In genomic region chr10:91187872-91188271, GRCm38 (mm10) we compare ENCODE assay signal across 8 mouse cellular contexts. TPM values are rescaled to one million over a fixed set of nuclear protein-coding genes. Genes with fewer than 3 reads are reported as not detected.
DNase-seq lines count a peak whose midpoint lies in the region; ATAC-seq and TF ChIP-seq lines count a peak whose summit lies in the region.

No protein-coding gene starts in this region.

- H3K4me2 ChIP-seq in forebrain, embryonic 11.5 days (ENCODE audit: low read depth, low read length, severe bottlenecking), result peak overlapping the region; percentile 49
- peak overlapping the region; percentile 64 for H3K4me2 ChIP-seq in heart, embryonic 16.5 days (ENCODE audit: low read depth, low read length)
- peak overlapping the region; percentile 86 for H3K4me2 ChIP-seq in liver, embryonic 14.5 days (ENCODE audit: low read depth)
- peak overlapping the region; percentile 35 for H3K4me2 ChIP-seq in neural tube, embryonic 11.5 days (ENCODE audit: low read depth)
- H3K4me2 ChIP-seq in stomach, embryonic 16.5 days (ENCODE audit: low read depth, low read length), result peak overlapping the region; percentile 66

- no peaks in the 10 kb centered on the region for H3K27me3 ChIP-seq in ES-Bruce4 (ENCODE audit: control insufficient read depth, insufficient read depth, low read length, poor library complexity, severe bottlenecking)
- H3K27me3 ChIP-seq in forebrain, embryonic 11.5 days (ENCODE audit: control insufficient read depth, insufficient read depth, low read length), result no peaks in the 10 kb centered on the region
- no peaks in the 10 kb centered on the region for H3K27me3 ChIP-seq in heart, embryonic 16.5 days (ENCODE audit: control insufficient read depth, insufficient read depth, low read length)
- H3K27me3 ChIP-seq in liver, embryonic 14.5 days (ENCODE audit: control insufficient read depth, insufficient read depth, low read length), result no peaks in the 10 kb centered on the region
- no peaks in the 10 kb centered on the region for H3K27me3 ChIP-seq in neural tube, embryonic 11.5 days (ENCODE audit: control insufficient read depth, insufficient read depth, low read length)
- H3K27me3 ChIP-seq in stomach, embryonic 16.5 days (ENCODE audit: control insufficient read depth, insufficient read depth, low read length), result no peaks in the 10 kb centered on the region

- no peaks in the 10 kb centered on the region for H3K4me1 ChIP-seq in ES-Bruce4 (ENCODE audit: control insufficient read depth, insufficient read depth, low read length)
- H3K4me1 ChIP-seq in forebrain, embryonic 11.5 days (replicated peaks; ENCODE audit: control insufficient read depth, insufficient read depth, low read length), result peaks cover 4% of the 10 kb centered on the region; the same call in 1 of the 2 replicates
- H3K4me1 ChIP-seq in heart, embryonic 16.5 days (ENCODE audit: control insufficient read depth, insufficient read depth, low read length), result peaks cover 9% of the 10 kb centered on the region
- H3K4me1 ChIP-seq in liver, embryonic 14.5 days (replicated peaks; ENCODE audit: control insufficient read depth in 2 of 2, insufficient read depth in 2 of 2, low read length in 1 of 2), result peaks cover 4 to 11% of the 10 kb centered on the region in 2 experiments
- H3K4me1 ChIP-seq in neural tube, embryonic 11.5 days (ENCODE audit: control insufficient read depth, insufficient read depth, low read length), result peaks cover 5% of the 10 kb centered on the region
- peaks cover 8% of the 10 kb centered on the region; the same call in 1 of the 2 replicates for H3K4me1 ChIP-seq in stomach, embryonic 16.5 days (ENCODE audit: control insufficient read depth, insufficient read depth, low read length)

- TF ChIP-seq CTCF in ES-Bruce4 (IDR thresholded peaks at IDR 0.05; ENCODE audit: low read depth, low read length), result peak; percentile 37
- peak; percentile 83 for TF ChIP-seq CTCF in liver, embryonic 14.5 days (IDR thresholded peaks at IDR 0.05; ENCODE audit: low read depth)

- WGBS in forebrain, embryonic 11.5 days, result under 1% methylated on average over 15 of the region's 15 CpGs
- under 1% methylated on average over 15 of the region's 15 CpGs for WGBS in heart, embryonic 16.5 days
- WGBS in liver, embryonic 14.5 days (ENCODE audit: insufficient replicate concordance), result under 1% methylated on average over 15 of the region's 15 CpGs
- under 1% methylated on average over 15 of the region's 15 CpGs for WGBS in neural tube, embryonic 11.5 days
- WGBS in stomach, embryonic 16.5 days, result under 1% methylated on average over 15 of the region's 15 CpGs

- no peaks in the 10 kb centered on the region for H3K36me3 ChIP-seq in ES-Bruce4 (ENCODE audit: control insufficient read depth, insufficient read depth, low read length, poor library complexity, severe bottlenecking)
- no peaks in the 10 kb centered on the region for H3K36me3 ChIP-seq in forebrain, embryonic 11.5 days (ENCODE audit: control insufficient read depth, insufficient read depth, low read length)
- no peaks in the 10 kb centered on the region for H3K36me3 ChIP-seq in heart, embryonic 16.5 days (ENCODE audit: control insufficient read depth, insufficient read depth)
- H3K36me3 ChIP-seq in liver, embryonic 14.5 days (replicated peaks; ENCODE audit: control insufficient read depth, insufficient read depth, low read depth), result no peaks in the 10 kb centered on the region
- H3K36me3 ChIP-seq in neural tube, embryonic 11.5 days (ENCODE audit: control insufficient read depth, insufficient read depth, low read length), result no peaks in the 10 kb centered on the region
- H3K36me3 ChIP-seq in stomach, embryonic 16.5 days (ENCODE audit: control insufficient read depth, insufficient read depth, low read length), result no peaks in the 10 kb centered on the region

- peak overlapping the region; percentile 6; the same call in 1 of the 2 replicates for H3K4me3 ChIP-seq in ES-Bruce4 (ENCODE audit: low read depth, low read length)
- peak overlapping the region; percentile 15 for H3K4me3 ChIP-seq in forebrain, embryonic 11.5 days (ENCODE audit: low read depth, low read length)
- H3K4me3 ChIP-seq in heart, embryonic 16.5 days (ENCODE audit: low read length), result peak overlapping the region; percentile 49
- peak overlapping the region; percentile 62 to 70 for H3K4me3 ChIP-seq in liver, embryonic 14.5 days (ENCODE audit: insufficient read depth in 1 of 2, low read depth in 2 of 2, low read length in 2 of 2)
- H3K4me3 ChIP-seq in neural tube, embryonic 11.5 days (ENCODE audit: low read depth, low read length), result peak overlapping the region; percentile 18
- H3K4me3 ChIP-seq in stomach, embryonic 16.5 days (replicated peaks; ENCODE audit: low read length), result peak overlapping the region; percentile 55

- peak overlapping the region; percentile 90 for H3K27ac ChIP-seq in ES-Bruce4 (ENCODE audit: insufficient read depth, low read length)
- peak overlapping the region; percentile 86 for H3K27ac ChIP-seq in forebrain, embryonic 11.5 days (ENCODE audit: low read depth, low read length)
- peak overlapping the region; percentile 85 for H3K27ac ChIP-seq in heart, embryonic 16.5 days (ENCODE audit: low read length)
- no peak overlapping the region for H3K27ac ChIP-seq in liver, embryonic 14.5 days
- H3K27ac ChIP-seq in neural tube, embryonic 11.5 days (ENCODE audit: low read depth, low read length), result peak overlapping the region; percentile 79
- H3K27ac ChIP-seq in stomach, embryonic 16.5 days (ENCODE audit: low read length), result peak overlapping the region; percentile 91

- peak overlapping the region; percentile 62 for H3K9ac ChIP-seq in ES-Bruce4 (ENCODE audit: low read depth, poor library complexity, severe bottlenecking)
- H3K9ac ChIP-seq in forebrain, embryonic 11.5 days (ENCODE audit: low read length), result peak overlapping the region; percentile 73
- peak overlapping the region; percentile 74 for H3K9ac ChIP-seq in heart, embryonic 16.5 days (ENCODE audit: low read length)
- H3K9ac ChIP-seq in liver, embryonic 14.5 days (replicated peaks), result peak overlapping the region; percentile 70
- peak overlapping the region; percentile 77 for H3K9ac ChIP-seq in neural tube, embryonic 11.5 days (ENCODE audit: low read length)
- H3K9ac ChIP-seq in stomach, embryonic 16.5 days (ENCODE audit: low read length), result peak overlapping the region; percentile 83

- TF ChIP-seq EP300 in ES-Bruce4 (IDR thresholded peaks at IDR 0.05; ENCODE audit: insufficient read depth, low read depth, low read length), result no peak
- TF ChIP-seq EP300 in liver, embryonic 14.5 days (IDR thresholded peaks at IDR 0.05; ENCODE audit: low read depth), result no peak

- no peaks in the 10 kb centered on the region for H3K9me3 ChIP-seq in ES-Bruce4 (replicated peaks; ENCODE audit: control insufficient read depth, insufficient read depth, low read length, poor library complexity, severe bottlenecking)
- H3K9me3 ChIP-seq in forebrain, embryonic 11.5 days (ENCODE audit: control insufficient read depth, low read length), result no peaks in the 10 kb centered on the region
- H3K9me3 ChIP-seq in heart, embryonic 16.5 days (replicated peaks; ENCODE audit: control insufficient read depth, low read length), result no peaks in the 10 kb centered on the region
- no peaks in the 10 kb centered on the region for H3K9me3 ChIP-seq in liver, embryonic 14.5 days (ENCODE audit: control insufficient read depth, low read length)
- H3K9me3 ChIP-seq in neural tube, embryonic 11.5 days (ENCODE audit: control insufficient read depth, low read length), result no peaks in the 10 kb centered on the region
- H3K9me3 ChIP-seq in stomach, embryonic 16.5 days (replicated peaks; ENCODE audit: control insufficient read depth, low read length), result no peaks in the 10 kb centered on the region

- peak; percentile 69 for DNase-seq in c-Kit-positive CD71-positive TER-119-negative erythroid progenitor cells, embryonic 14.5 days (ENCODE audit: low read depth)
- peak; percentile 92 for DNase-seq in forebrain, embryonic 11.5 days (ENCODE audit: low spot score)
- peak; percentile 77 to 88 for DNase-seq in kidney, postnatal 25 days
- DNase-seq in liver, embryonic 14.5 days (ENCODE audit: low read depth in 3 of 3, low spot score in 3 of 3), result peak; percentile 55 to 73 (median 58)
- DNase-seq in neural tube, embryonic 11.5 days (ENCODE audit: low spot score), result peak; percentile 90

- TF ChIP-seq POLR2A in ES-Bruce4 (IDR thresholded peaks at IDR 0.05; ENCODE audit: insufficient read depth, low read length), result peak; percentile 9

- peak; percentile 80 for ATAC-seq in forebrain, embryonic 11.5 days (replicated peaks; ENCODE audit: low FRiP score)
- ATAC-seq in heart, embryonic 16.5 days (replicated peaks; ENCODE audit: extremely low read depth, insufficient read depth, low FRiP score), result peak; percentile 34; the same call in 1 of the 2 replicates
- no peak for ATAC-seq in liver, embryonic 14.5 days (ENCODE audit: insufficient read depth)
- peak; percentile 54 for ATAC-seq in neural tube, embryonic 11.5 days (ENCODE audit: insufficient read depth, low FRiP score, low TSS enrichment)
- peak; percentile 41; the same call in 1 of the 2 replicates for ATAC-seq in stomach, embryonic 16.5 days (ENCODE audit: insufficient read depth, low FRiP score)

RNA-seq across cellular contexts. Expression of gene Tmpo, which starts 6.8 kb away (rescaled TPM):
- 259 and 265 TPM in 2 replicates for polyA plus RNA-seq in ES-Bruce4 (2011; ENCODE audit: insufficient read depth, insufficient read length, low read depth, missing spikeins)
- 433 and 456 TPM in 2 replicates for polyA plus RNA-seq in forebrain, embryonic 11.5 days (2014; fragmentation: Nextera tagmentation; extraction: Ambion mirVana)
- 148 and 153 TPM in 2 replicates for polyA plus RNA-seq in heart, embryonic 16.5 days (2015; fragmentation: Nextera tagmentation; extraction: Ambion mirVana)
- polyA plus RNA-seq in liver, embryonic 14.5 days (2012; rRNA removed), result 79.8 and 111 TPM in 2 replicates
- 116 and 130 TPM in 2 replicates for polyA plus RNA-seq in liver, embryonic 14.5 days (2014; fragmentation: Nextera tagmentation; extraction: Ambion mirVana)
- polyA plus RNA-seq in neural tube, embryonic 11.5 days (2014; fragmentation: Nextera tagmentation; extraction: Ambion mirVana), result 286 and 314 TPM in 2 replicates
- 109 and 132 TPM in 2 replicates for polyA plus RNA-seq in stomach, embryonic 16.5 days (2015; fragmentation: Nextera tagmentation; extraction: Ambion mirVana)

Comparison
In these comparisons a context has a peak if more than half of its experiments do, and no peak if none do; other contexts are left out.
1. H3K4me3 ChIP-seq: peak in every context shown above with its lines; median percentile 66 in liver, embryonic 14.5 days; 55 in stomach, embryonic 16.5 days; 49 in heart, embryonic 16.5 days; 18 in neural tube, embryonic 11.5 days; 15 in forebrain, embryonic 11.5 days; 6 in ES-Bruce4.
2. H3K4me2 ChIP-seq: peak in every context shown above with its lines; median percentile 86 in liver, embryonic 14.5 days; 66 in stomach, embryonic 16.5 days; 64 in heart, embryonic 16.5 days; 49 in forebrain, embryonic 11.5 days; 35 in neural tube, embryonic 11.5 days.